Mouse (Mus musculus): ENCODE measurements around the gene Rnf224. TPM values are rescaled to one million over a fixed set of nuclear protein-coding genes. Genes with fewer than 3 reads are reported as not detected.
A peak's percentile ranks its signal among the peaks of the same experiment; 100 is the strongest.

The Rnf224 gene
- polyA plus RNA-seq, 1 experiment from 2014 or later = 0.69 TPM

- Histone ChIP-seq H3K36me3 (ENCODE audit: insufficient read depth, low read length) (peaks cover 22% of the 10 kb centered on the region), H3K27ac (ENCODE audit: low read length) (no peak overlapping the region), H3K9ac (replicated peaks; ENCODE audit: low read length) (0 out of 2 replicates have a peak overlapping the region, but pooled peaks have one; percentile 33), H3K9me3 (ENCODE audit: low read length) (no peaks in the 10 kb centered on the region), H3K4me2 (replicated peaks; ENCODE audit: low read depth, low read length) (peak overlapping the region; percentile 24), H3K4me1 (ENCODE audit: insufficient read depth, low read length) (peaks cover 42% of the 10 kb centered on the region), H3K4me3 (ENCODE audit: low read length) (no peak overlapping the region), H3K27me3 (ENCODE audit: insufficient read depth, low read length) (no peaks in the 10 kb centered on the region)
- no peak for ATAC-seq (ENCODE audit: low FRiP score, low TSS enrichment)
- WGBS = 30% methylated on average over 2 of the region's 2 CpGs
These were observed 30.1 kb upstream of the Rnf224 start for GRCm38 (mm10) chr2:25266720-25267119.

- Histone ChIP-seq H3K4me3 (ENCODE audit: low read length) (peak overlapping the region; percentile 1; the same call in 1 of the 2 replicates), H3K36me3 (ENCODE audit: insufficient read depth, low read length) (peaks cover 22% of the 10 kb centered on the region), H3K27ac (ENCODE audit: low read length) (no peak overlapping the region), H3K27me3 (ENCODE audit: insufficient read depth, low read length) (no peaks in the 10 kb centered on the region), H3K4me2 (replicated peaks; ENCODE audit: low read depth, low read length) (peak overlapping the region; percentile 24), H3K4me1 (ENCODE audit: insufficient read depth, low read length) (peaks cover 35% of the 10 kb centered on the region), H3K9me3 (ENCODE audit: low read length) (no peaks in the 10 kb centered on the region), H3K9ac (replicated peaks; ENCODE audit: low read length) (peak overlapping the region; percentile 36; the same call in 1 of the 2 replicates)
- ATAC-seq (ENCODE audit: low FRiP score, low TSS enrichment) = no peak
- 62% methylated on average over 6 of the region's 6 CpGs for WGBS
These were observed 29.5 kb upstream of the Rnf224 start for GRCm38 (mm10) chr2:25265897-25266656.

- Histone ChIP-seq H3K9me3 (ENCODE audit: low read length) (no peaks in the 10 kb centered on the region), H3K9ac (replicated peaks; ENCODE audit: low read length) (no peak overlapping the region), H3K27me3 (ENCODE audit: insufficient read depth, low read length) (no peaks in the 10 kb centered on the region), H3K4me2 (replicated peaks; ENCODE audit: low read depth, low read length) (peak overlapping the region; percentile 99; the same call in 1 of the 2 replicates), H3K4me3 (ENCODE audit: low read length) (0 out of 2 replicates have a peak overlapping the region, but pooled peaks have one; percentile 88), H3K36me3 (ENCODE audit: insufficient read depth, low read length) (peaks cover 12% of the 10 kb centered on the region), H3K27ac (ENCODE audit: low read length) (no peak overlapping the region), H3K4me1 (ENCODE audit: insufficient read depth, low read length) (peaks cover 34% of the 10 kb centered on the region)
- no peak for ATAC-seq (ENCODE audit: low FRiP score, low TSS enrichment)
- WGBS = 55% methylated on average over 3 of the region's 3 CpGs
These were observed 28.3 kb upstream of the Rnf224 start for GRCm38 (mm10) chr2:25264851-25265250.

DNA sequence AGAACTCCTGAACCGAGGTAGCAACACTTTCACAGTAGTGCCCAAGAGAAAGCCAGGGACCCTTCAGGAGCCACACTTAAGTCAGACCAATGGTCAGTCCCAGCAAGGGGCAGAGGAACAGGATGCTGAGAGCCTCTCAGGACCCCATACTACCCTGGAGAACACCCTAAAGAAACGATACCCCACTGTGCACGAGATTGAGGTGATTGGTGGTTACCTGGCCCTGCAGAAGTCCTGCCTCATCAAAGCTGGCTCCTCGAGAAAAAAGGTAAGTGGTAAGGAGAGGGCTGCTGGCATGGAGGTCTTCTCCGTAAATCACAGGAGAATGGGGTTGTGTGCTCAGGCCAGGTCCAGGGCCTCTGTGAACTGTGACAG is 27.7 kb upstream of the Rnf224 start:
- Histone ChIP-seq H3K4me2 (replicated peaks; ENCODE audit: low read depth, low read length) (peak overlapping the region; percentile 99), H3K9me3 (ENCODE audit: low read length) (no peaks in the 10 kb centered on the region), H3K36me3 (ENCODE audit: insufficient read depth, low read length) (peaks cover 6% of the 10 kb centered on the region; the same call in 1 of the 2 replicates), H3K27ac (ENCODE audit: low read length) (no peak overlapping the region), H3K27me3 (ENCODE audit: insufficient read depth, low read length) (no peaks in the 10 kb centered on the region), H3K4me1 (ENCODE audit: insufficient read depth, low read length) (peaks cover 34% of the 10 kb centered on the region), H3K4me3 (ENCODE audit: low read length) (peak overlapping the region; percentile 88; the same call in 1 of the 2 replicates), H3K9ac (replicated peaks; ENCODE audit: low read length) (peak overlapping the region; percentile 76; the same call in 1 of the 2 replicates)
- no peak for ATAC-seq (ENCODE audit: low FRiP score, low TSS enrichment)
- 73% methylated on average over 5 of the region's 5 CpGs for WGBS

- no peaks in the 10 kb centered on the region for H3K9me3 ChIP-seq (ENCODE audit: low read length)
- H3K9ac ChIP-seq (replicated peaks; ENCODE audit: low read length) = peak overlapping the region; percentile 76
- peak overlapping the region; percentile 99 for H3K4me2 ChIP-seq (replicated peaks; ENCODE audit: low read depth, low read length)
- H3K27me3 ChIP-seq (ENCODE audit: insufficient read depth, low read length) = no peaks in the 10 kb centered on the region
- H3K27ac ChIP-seq (ENCODE audit: low read length) = no peak overlapping the region
- 0 out of 2 replicates have a peak, but pooled peaks cover 2% of the 10 kb centered on the region for H3K36me3 ChIP-seq (ENCODE audit: insufficient read depth, low read length)
- 21% methylated on average over 12 of the region's 12 CpGs for WGBS
- no peak for ATAC-seq (ENCODE audit: low FRiP score, low TSS enrichment)
- H3K4me1 ChIP-seq (ENCODE audit: insufficient read depth, low read length) = peaks cover 34% of the 10 kb centered on the region
- H3K4me3 ChIP-seq (ENCODE audit: low read length) = peak overlapping the region; percentile 88
These were observed 27.2 kb upstream of the Rnf224 start for GRCm38 (mm10) chr2:25263623-25264285.

- Histone ChIP-seq H3K9ac (replicated peaks; ENCODE audit: low read length) (peak overlapping the region; percentile 76), H3K36me3 (ENCODE audit: insufficient read depth, low read length) (no peaks in the 10 kb centered on the region), H3K4me3 (ENCODE audit: low read length) (peak overlapping the region; percentile 88), H3K4me1 (ENCODE audit: insufficient read depth, low read length) (peaks cover 34% of the 10 kb centered on the region), H3K4me2 (replicated peaks; ENCODE audit: low read depth, low read length) (peak overlapping the region; percentile 99), H3K27ac (ENCODE audit: low read length) (0 out of 2 replicates have a peak overlapping the region, but pooled peaks have one; percentile 39), H3K9me3 (ENCODE audit: low read length) (no peaks in the 10 kb centered on the region), H3K27me3 (ENCODE audit: insufficient read depth, low read length) (no peaks in the 10 kb centered on the region)
- WGBS = under 1% methylated on average over 82 of the region's 82 CpGs
- ATAC-seq (ENCODE audit: low FRiP score, low TSS enrichment) = peak; percentile 10; the same call in 1 of the 2 replicates
These were observed 26.4 kb upstream of the Rnf224 start for GRCm38 (mm10) chr2:25262795-25263622.

GRCm38 (mm10) chr2:25262291-25262767 is 25.7 kb upstream of the Rnf224 start, which contains the start of gene Tprn:
TSS of gene Tprn (plus strand) at chr2:25262618.
- no peaks in the 10 kb centered on the region for H3K36me3 ChIP-seq (ENCODE audit: insufficient read depth, low read length)
- peak within 1 kb of the TSS; percentile 88 for H3K4me3 ChIP-seq (ENCODE audit: low read length)
- H3K27ac ChIP-seq (ENCODE audit: low read length) = peak within 1 kb of the TSS; percentile 75
- under 1% methylated on average over 39 of the region's 39 CpGs for WGBS
- H3K4me1 ChIP-seq (ENCODE audit: insufficient read depth, low read length) = peaks cover 34% of the 10 kb centered on the region
- H3K4me2 ChIP-seq (replicated peaks; ENCODE audit: low read depth, low read length) = peak within 1 kb of the TSS; percentile 99
- H3K27me3 ChIP-seq (ENCODE audit: insufficient read depth, low read length) = no peaks in the 10 kb centered on the region
- H3K9ac ChIP-seq (replicated peaks; ENCODE audit: low read length) = peak within 1 kb of the TSS; percentile 76
- no peaks in the 10 kb centered on the region for H3K9me3 ChIP-seq (ENCODE audit: low read length)
- peak; percentile 99 for ATAC-seq (ENCODE audit: low FRiP score, low TSS enrichment)

GRCm38 (mm10) chr2:25261870-25262269 is 25.3 kb upstream of the Rnf224 start:
- Histone ChIP-seq H3K27ac (ENCODE audit: low read length) (peak overlapping the region; percentile 75), H3K4me3 (ENCODE audit: low read length) (peak overlapping the region; percentile 88), H3K36me3 (ENCODE audit: insufficient read depth, low read length) (no peaks in the 10 kb centered on the region), H3K9me3 (ENCODE audit: low read length) (no peaks in the 10 kb centered on the region), H3K4me2 (replicated peaks; ENCODE audit: low read depth, low read length) (peak overlapping the region; percentile 99), H3K9ac (replicated peaks; ENCODE audit: low read length) (peak overlapping the region; percentile 70), H3K27me3 (ENCODE audit: insufficient read depth, low read length) (no peaks in the 10 kb centered on the region), H3K4me1 (ENCODE audit: insufficient read depth, low read length) (peaks cover 30% of the 10 kb centered on the region)
- peak; percentile 39; the same call in 1 of the 2 replicates for ATAC-seq (ENCODE audit: low FRiP score, low TSS enrichment)
- 48% methylated on average over 12 of the region's 12 CpGs for WGBS

DNA sequence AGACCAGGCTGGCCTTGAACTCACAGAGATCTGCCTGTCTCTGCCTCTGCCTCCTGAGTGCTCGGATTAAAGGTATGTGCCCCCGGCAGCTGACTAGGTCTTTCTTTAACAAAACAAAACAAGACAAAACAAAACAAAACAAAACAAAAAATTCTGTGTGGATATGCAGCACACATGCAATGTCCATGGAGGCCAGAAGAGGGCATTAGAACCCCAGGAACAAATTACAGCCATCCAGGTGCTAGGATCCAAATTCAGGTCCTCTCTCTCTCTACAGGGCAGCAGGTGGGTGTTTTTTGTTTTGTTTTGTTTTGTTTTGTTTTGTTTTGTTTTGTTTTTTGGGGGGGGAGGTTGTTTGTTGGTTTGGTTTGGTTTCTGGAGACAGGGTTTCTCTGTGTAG is 22.3 kb upstream of the Rnf224 start:
- no peak for ATAC-seq (ENCODE audit: low FRiP score, low TSS enrichment)
- Histone ChIP-seq H3K4me3 (ENCODE audit: low read length) (no peak overlapping the region), H3K27me3 (ENCODE audit: insufficient read depth, low read length) (no peaks in the 10 kb centered on the region), H3K27ac (ENCODE audit: low read length) (no peak overlapping the region), H3K9ac (replicated peaks; ENCODE audit: low read length) (no peak overlapping the region), H3K4me2 (replicated peaks; ENCODE audit: low read depth, low read length) (no peak overlapping the region), H3K36me3 (ENCODE audit: insufficient read depth, low read length) (no peaks in the 10 kb centered on the region), H3K9me3 (ENCODE audit: low read length) (no peaks in the 10 kb centered on the region), H3K4me1 (ENCODE audit: insufficient read depth, low read length) (peaks cover 22% of the 10 kb centered on the region)
- 61% methylated on average over 2 of the region's 2 CpGs for WGBS

Measured in kidney, embryonic 16.5 days (tissue).